Mouse (Mus musculus): ENCODE measurements around the gene Spg7. TPM values are rescaled to one million over a fixed set of nuclear protein-coding genes. Genes with fewer than 3 reads are reported as not detected.

Spg7 gene
- total and polyA plus RNA-seq, 3 experiments = 20.8 to 35.2 (median 26.1) TPM

GRCm38 (mm10) chr8:123039376-123040109 lies 23.2 kb upstream of the Spg7 start:
- no peak for DNase-seq (ENCODE audit: extremely low read depth)
- H3K9ac ChIP-seq (ENCODE audit: insufficient read depth, low read depth) = peak overlapping the region; percentile 99; the same call in 1 of the 2 replicates
- no peaks in the 10 kb centered on the region for H3K9me3 ChIP-seq (replicated peaks; ENCODE audit: low read length)
- TF ChIP-seq MAX (IDR thresholded peaks at IDR 0.05; ENCODE audit: low read length) = no peak
- no peak for TF ChIP-seq PAX5 (IDR thresholded peaks at IDR 0.05; ENCODE audit: low read length)
- TF ChIP-seq ZNF384 (IDR thresholded peaks at IDR 0.05; ENCODE audit: low read depth, low read length) = no peak
- no peak for TF ChIP-seq HCFC1 (IDR thresholded peaks at IDR 0.05; ENCODE audit: low read depth, low read length)
- no peak for TF ChIP-seq IRF4 (IDR thresholded peaks at IDR 0.05; ENCODE audit: low read depth, low read length)
- no peak for TF ChIP-seq CHD1 (IDR thresholded peaks at IDR 0.05; ENCODE audit: low read depth, low read length)
- no peak for TF ChIP-seq NRF1 (IDR thresholded peaks at IDR 0.05; ENCODE audit: low read depth, low read length)
- no peak overlapping the region for H3K27ac ChIP-seq (ENCODE audit: insufficient read depth, low read depth)
- no peaks in the 10 kb centered on the region for H3K27me3 ChIP-seq (replicated peaks)
- H3K79me2 ChIP-seq (replicated peaks; ENCODE audit: control insufficient read depth, extremely low read depth, insufficient read depth, poor library complexity, severe bottlenecking) = peaks cover 89% of the 10 kb centered on the region
- peaks cover under 1 to 24% of the 10 kb centered on the region in 2 experiments for H3K36me3 ChIP-seq (replicated peaks in 1 of 2; ENCODE audit: control insufficient read depth in 1 of 2, insufficient read depth in 1 of 2, low read length in 1 of 2)
- peak overlapping the region; percentile 59 to 99 (median 95) for H3K4me3 ChIP-seq (replicated peaks in 1 of 3; ENCODE audit: low read depth in 2 of 3, low read length in 2 of 3, poor library complexity in 1 of 3)
- H3K4me1 ChIP-seq (ENCODE audit: control insufficient read depth in 1 of 2, insufficient read depth in 2 of 2) = peaks cover 10 to 60% of the 10 kb centered on the region in 2 experiments
- H3K4me2 ChIP-seq (ENCODE audit: insufficient read depth, low read depth, poor library complexity, severe bottlenecking) = peak overlapping the region; percentile 63
- in situ Hi-C loops (cut with MboI; ENCODE audit: low pct_ligation_motif_present, low pct_unique_long_range_greater_than_20kb, low sequenced_read_pairs) = no loop called here
- dilution Hi-C loops (cut with MboI; ENCODE audit: extremely low pct_ligation_motif_present, extremely low pct_unique_long_range_greater_than_20kb, low sequenced_read_pairs) = no loop called here

- peak overlapping the region; percentile 33; the same call in 1 of the 2 replicates for H3K27ac ChIP-seq (ENCODE audit: insufficient read depth, low read depth)
- dilution Hi-C loops (cut with MboI; ENCODE audit: extremely low pct_ligation_motif_present, extremely low pct_unique_long_range_greater_than_20kb, low sequenced_read_pairs) = no loop called here
- no peaks in the 10 kb centered on the region for H3K9me3 ChIP-seq (replicated peaks; ENCODE audit: low read length)
- H3K79me2 ChIP-seq (replicated peaks; ENCODE audit: control insufficient read depth, extremely low read depth, insufficient read depth, poor library complexity, severe bottlenecking) = peaks cover 82% of the 10 kb centered on the region
- no peak for TF ChIP-seq NELFE (IDR thresholded peaks at IDR 0.05; ENCODE audit: low read depth, low read length)
- 0 out of 2 replicates have a peak, but pooled peaks have one; percentile 10 for TF ChIP-seq SIN3A (IDR thresholded peaks at IDR 0.05; ENCODE audit: low read length)
- peaks cover 4 to 27% of the 10 kb centered on the region in 2 experiments for H3K36me3 ChIP-seq (replicated peaks in 1 of 2; ENCODE audit: control insufficient read depth in 1 of 2, insufficient read depth in 1 of 2, low read length in 1 of 2)
- H3K27me3 ChIP-seq (replicated peaks) = no peaks in the 10 kb centered on the region
- in situ Hi-C loops (cut with MboI; ENCODE audit: low pct_ligation_motif_present, low pct_unique_long_range_greater_than_20kb, low sequenced_read_pairs) = no loop called here
- H3K4me1 ChIP-seq (ENCODE audit: control insufficient read depth in 1 of 2, insufficient read depth in 2 of 2) = peaks cover 9 to 55% of the 10 kb centered on the region in 2 experiments
- H3K4me3 ChIP-seq (replicated peaks in 1 of 3; ENCODE audit: low read depth in 2 of 3, low read length in 2 of 3, poor library complexity in 1 of 3) = peak overlapping the region; percentile 59 to 99 (median 95)
- no peak for DNase-seq (ENCODE audit: extremely low read depth)
- H3K4me2 ChIP-seq (ENCODE audit: insufficient read depth, low read depth, poor library complexity, severe bottlenecking) = peak overlapping the region; percentile 63
- peak overlapping the region; percentile 99 for H3K9ac ChIP-seq (ENCODE audit: insufficient read depth, low read depth)
Measured at GRCm38 (mm10) chr8:123040110-123040650, 22.6 kb upstream of the Spg7 start.

DNA sequence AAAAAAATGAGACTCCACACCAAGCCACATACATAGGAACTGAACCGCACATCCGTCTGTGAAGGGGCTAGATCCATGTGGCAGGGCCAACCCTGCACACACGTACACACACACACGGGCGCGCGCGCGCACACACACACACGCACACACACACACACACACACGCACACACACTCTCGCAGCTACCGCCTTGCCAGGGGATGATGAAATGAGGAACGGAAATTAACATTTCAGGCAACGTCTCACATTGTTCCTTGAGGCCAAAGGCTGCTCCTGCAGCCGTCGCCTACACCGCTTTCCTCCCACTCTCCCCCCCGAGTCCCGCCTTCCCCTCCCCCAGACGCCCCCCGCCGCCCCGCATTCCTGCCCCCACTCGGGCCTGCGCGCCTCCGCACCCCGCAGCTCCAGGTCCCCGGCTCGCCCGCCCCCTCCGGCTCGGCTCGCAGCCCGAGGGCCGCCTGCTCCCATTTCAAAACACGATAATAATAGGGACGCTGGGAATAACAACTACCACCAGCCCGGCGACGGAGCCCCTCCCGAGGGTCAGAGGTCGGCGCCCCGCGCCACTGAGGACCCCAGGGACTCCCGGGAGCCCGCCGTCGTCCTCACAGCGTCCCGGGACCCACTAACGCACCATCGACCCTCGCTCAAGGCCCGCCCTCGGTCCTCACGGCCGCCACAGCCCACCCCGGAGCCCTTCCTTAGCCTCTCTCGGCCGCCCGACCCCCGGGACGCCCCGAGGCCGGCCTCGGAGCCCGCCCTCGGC lies 21.6 kb upstream of the Spg7 start:
- Histone ChIP-seq H3K36me3 (replicated peaks in 1 of 2; ENCODE audit: control insufficient read depth in 1 of 2, insufficient read depth in 1 of 2, low read length in 1 of 2) (peaks cover 4 to 29% of the 10 kb centered on the region in 2 experiments), H3K9me3 (replicated peaks; ENCODE audit: low read length) (no peaks in the 10 kb centered on the region), H3K9ac (ENCODE audit: insufficient read depth, low read depth) (peak overlapping the region; percentile 99), H3K79me2 (replicated peaks; ENCODE audit: control insufficient read depth, extremely low read depth, insufficient read depth, poor library complexity, severe bottlenecking) (peaks cover 72% of the 10 kb centered on the region), H3K4me1 (ENCODE audit: control insufficient read depth in 1 of 2, insufficient read depth in 2 of 2) (peaks cover 6 to 46% of the 10 kb centered on the region in 2 experiments), H3K4me2 (ENCODE audit: insufficient read depth, low read depth, poor library complexity, severe bottlenecking) (peak overlapping the region; percentile 63), H3K4me3 (replicated peaks in 1 of 3; ENCODE audit: low read depth in 2 of 3, low read length in 2 of 3, poor library complexity in 1 of 3) (peak overlapping the region; percentile 59 to 99 (median 95)), H3K27ac (ENCODE audit: insufficient read depth, low read depth) (peak overlapping the region; percentile 86), H3K27me3 (replicated peaks) (no peaks in the 10 kb centered on the region)
- in situ Hi-C loops (cut with MboI; ENCODE audit: low pct_ligation_motif_present, low pct_unique_long_range_greater_than_20kb, low sequenced_read_pairs) (no loop called here), dilution Hi-C loops (cut with MboI; ENCODE audit: extremely low pct_ligation_motif_present, extremely low pct_unique_long_range_greater_than_20kb, low sequenced_read_pairs) (no loop called here)
- DNase-seq (ENCODE audit: extremely low read depth) = peak; percentile 82
- TF ChIP-seq ZNF384 (IDR thresholded peaks at IDR 0.05; ENCODE audit: low read depth, low read length) (no peak), E2F4 (IDR thresholded peaks at IDR 0.05; ENCODE audit: insufficient replicate concordance, low read depth, low read length) (no peak), PAX5 (IDR thresholded peaks at IDR 0.05; ENCODE audit: low read length) (no peak), MAX (IDR thresholded peaks at IDR 0.05; ENCODE audit: low read length) (peak; percentile 78; the same call in 1 of the 2 replicates), POLR2A (IDR thresholded peaks at IDR 0.05; ENCODE audit: low read depth, low read length) (peak; percentile 45), NELFE (IDR thresholded peaks at IDR 0.05; ENCODE audit: low read depth, low read length) (peak; percentile 45; the same call in 1 of the 2 replicates), MEF2A (IDR thresholded peaks at IDR 0.05; ENCODE audit: borderline replicate concordance, low read depth, low read length) (peak; percentile 14; the same call in 1 of the 2 replicates), HCFC1 (IDR thresholded peaks at IDR 0.05; ENCODE audit: low read depth, low read length) (peak; percentile 62), ZKSCAN1 (IDR thresholded peaks at IDR 0.05; ENCODE audit: borderline replicate concordance, low read depth, low read length) (no peak), SMC3 (IDR thresholded peaks at IDR 0.05; ENCODE audit: low read depth, low read length) (no peak), CHD2 (IDR thresholded peaks at IDR 0.05; ENCODE audit: low read length) (0 out of 2 replicates have a peak, but pooled peaks have one; percentile 12), MAZ (IDR thresholded peaks at IDR 0.05; ENCODE audit: low read depth, low read length) (no peak), ZMIZ1 (IDR thresholded peaks at IDR 0.05; ENCODE audit: low read depth, low read length) (peak; percentile 41; the same call in 1 of the 2 replicates), POLR2AphosphoS2 (IDR thresholded peaks at IDR 0.05; ENCODE audit: low read depth, low read length) (no peak), USF2 (conservative IDR thresholded peaks at IDR 0.05; ENCODE audit: low read depth, low read length) (no peak), IRF4 (IDR thresholded peaks at IDR 0.05; ENCODE audit: low read depth, low read length) (peak; percentile 60), ETS1 (conservative IDR thresholded peaks at IDR 0.05; ENCODE audit: low read depth, low read length) (0 out of 2 replicates have a peak, but pooled peaks have one; percentile 13)

All from CH12.LX (cell line).